19 mouse cellular contexts compared by ENCODE assay signal in genomic region chr7:120034566-120034965, GRCm38 (mm10).
A peak's percentile ranks its signal among the peaks of the same experiment; 100 is the strongest.
DNase-seq lines count a peak whose midpoint lies in the region; ATAC-seq lines count a peak whose summit lies in the region.
"Had no signal": no experiment of that assay in that cellular context is flagged by ENCODE, and none has a peak within 500 bp of the region (broad histone marks: within the 10 kb centered on the region; RNA-seq: fewer than 3 reads in every experiment).

No protein-coding gene starts in this region.

- H3K27ac ChIP-seq in midbrain, embryonic 15.5 days, result peak overlapping the region; percentile 20; the same call in 1 of the 2 replicates
- H3K27ac ChIP-seq in midbrain, embryonic 11.5 days (ENCODE audit: low read depth, low read length), result no peak overlapping the region
- H3K27ac ChIP-seq: heart, embryonic 10.5 days; intestine, embryonic 15.5 days; kidney, postnatal 0 days; limb, embryonic 15.5 days had no signal

- H3K27me3 ChIP-seq in midbrain, embryonic 15.5 days (replicated peaks), result no peaks in the 10 kb centered on the region
- no peaks in the 10 kb centered on the region for H3K27me3 ChIP-seq in midbrain, embryonic 11.5 days (ENCODE audit: control insufficient read depth, insufficient read depth, low read length)
- H3K27me3 ChIP-seq: intestine, embryonic 15.5 days; limb, embryonic 15.5 days had no signal

- no peak overlapping the region for H3K4me2 ChIP-seq in midbrain, embryonic 15.5 days
- H3K4me2 ChIP-seq in midbrain, embryonic 11.5 days, result no peak overlapping the region
- H3K4me2 ChIP-seq: intestine, embryonic 15.5 days; limb, embryonic 15.5 days had no signal

- ATAC-seq in frontal cortex, adult (ENCODE audit: low TSS enrichment), result 0 out of 2 replicates have a peak, but pooled peaks have one; percentile 27
- peak; percentile 86 for ATAC-seq in midbrain, embryonic 15.5 days (replicated peaks)
- no peak for ATAC-seq in midbrain, embryonic 11.5 days (ENCODE audit: low FRiP score)
- ATAC-seq: intestine, embryonic 15.5 days; liver, postnatal 0 days had no signal

- no peak overlapping the region for H3K9ac ChIP-seq in midbrain, embryonic 15.5 days
- no peak overlapping the region for H3K9ac ChIP-seq in midbrain, embryonic 11.5 days (ENCODE audit: low read length)
- H3K9ac ChIP-seq: intestine, embryonic 15.5 days; limb, embryonic 15.5 days; liver, postnatal 0 days had no signal

- no peak overlapping the region for H3K4me3 ChIP-seq in midbrain, embryonic 15.5 days
- no peak overlapping the region for H3K4me3 ChIP-seq in midbrain, embryonic 11.5 days (ENCODE audit: low read depth, low read length)
- H3K4me3 ChIP-seq: heart, embryonic 10.5 days; intestine, embryonic 15.5 days; limb, embryonic 15.5 days had no signal

- 75% methylated on average over 1 of the region's 1 CpGs for WGBS in midbrain, embryonic 15.5 days
- WGBS in midbrain, embryonic 11.5 days, result 87% methylated on average over 1 of the region's 1 CpGs

- no peaks in the 10 kb centered on the region for H3K9me3 ChIP-seq in midbrain, embryonic 15.5 days
- H3K9me3 ChIP-seq in midbrain, embryonic 11.5 days (ENCODE audit: control insufficient read depth, low read length), result no peaks in the 10 kb centered on the region
- H3K9me3 ChIP-seq: heart, embryonic 10.5 days; intestine, embryonic 15.5 days; limb, embryonic 15.5 days had no signal

- H3K36me3 ChIP-seq in midbrain, embryonic 15.5 days (replicated peaks), result no peaks in the 10 kb centered on the region
- H3K36me3 ChIP-seq in midbrain, embryonic 11.5 days (ENCODE audit: control insufficient read depth, insufficient read depth, low read length), result no peaks in the 10 kb centered on the region
- H3K36me3 ChIP-seq: heart, embryonic 10.5 days; intestine, embryonic 15.5 days; limb, embryonic 15.5 days had no signal

- no peaks in the 10 kb centered on the region for H3K4me1 ChIP-seq in midbrain, embryonic 15.5 days
- no peaks in the 10 kb centered on the region for H3K4me1 ChIP-seq in midbrain, embryonic 11.5 days (ENCODE audit: control insufficient read depth, insufficient read depth, low read length)
- H3K4me1 ChIP-seq: heart, embryonic 10.5 days; intestine, embryonic 15.5 days; limb, embryonic 15.5 days had no signal

- no peak for DNase-seq in frontal cortex, postnatal 25 days (ENCODE audit: low spot score in 2 of 2)
- no peak for DNase-seq in midbrain, embryonic 11.5 days (ENCODE audit: low spot score, missing footprints)
- DNase-seq in brain, embryonic 18.5 days (ENCODE audit: low read depth, low spot score), result peak; percentile 6
- DNase-seq in layer of hippocampus, postnatal 14 days (ENCODE audit: low spot score in 2 of 2), result peak; percentile 3 to 29
- DNase-seq in heart, adult 11 months, result no peak
- DNase-seq: B cell, adult 2 months; cerebellum, adult 11-12 months; gastrocnemius, postnatal 14 days; heart, postnatal 14 days; liver, postnatal 0 days; lung, postnatal 36 days; retina, postnatal 1 day; thymus, postnatal 36 days had no signal

Comparison
In these comparisons a context has a peak if more than half of its experiments do, and no peak if none do; other contexts are left out.
1. DNase-seq: peak in brain, embryonic 18.5 days (single experiment) and layer of hippocampus, postnatal 14 days (2 of 2); none in frontal cortex, postnatal 25 days (0 of 2), midbrain, embryonic 11.5 days (single experiment) and heart, adult 11 months (single experiment).